Mouse (Mus musculus) lung, postnatal 36 days (tissue): ENCODE results near the gene AI837181.

Experiments used
- DNase-seq: peaks from one replicate; pipeline ENCODE4 v3.0.0; 2022; ENCODE audit warnings: mixed read lengths

The AI837181 gene

DNA sequence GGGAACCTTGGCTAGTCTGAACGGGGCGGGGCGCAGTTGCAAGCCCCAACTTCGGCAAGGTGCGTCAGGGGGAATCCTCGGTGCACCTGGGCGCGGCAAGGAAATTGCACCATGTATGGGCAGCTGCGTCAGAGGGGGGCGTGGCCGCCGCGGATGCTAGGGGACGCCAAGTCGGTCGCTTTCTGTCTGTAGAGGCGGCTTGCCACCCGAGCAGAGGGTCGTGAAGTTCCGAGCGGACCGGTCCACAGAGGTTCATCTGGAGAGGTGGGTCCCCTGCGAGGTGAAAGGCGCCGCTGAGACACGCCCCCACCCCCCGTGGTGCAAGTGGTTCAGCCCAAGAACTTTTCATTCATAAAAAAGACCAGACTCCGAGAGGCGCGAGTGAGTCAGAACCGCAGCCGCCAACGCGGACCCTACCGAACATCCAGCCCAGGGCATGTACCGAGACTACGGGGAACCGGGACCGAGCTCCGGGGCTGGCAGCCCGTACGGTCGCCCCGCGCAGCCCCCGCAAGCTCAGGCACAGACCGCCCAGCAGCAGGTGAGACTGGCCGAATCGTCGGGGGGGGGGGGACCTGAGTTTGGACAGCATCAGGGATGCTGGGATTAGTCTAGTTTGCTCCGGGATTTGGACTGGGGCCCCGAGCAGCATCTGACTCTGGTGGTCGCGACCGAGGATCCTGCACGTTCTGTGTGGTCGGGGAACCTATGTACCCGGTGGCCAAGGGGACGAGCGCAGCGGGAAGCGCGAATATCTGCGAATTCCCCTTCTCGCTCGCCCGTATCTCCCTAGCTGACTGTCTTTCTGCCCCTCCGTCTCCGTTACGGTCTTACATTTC is 22.8 kb downstream of the AI837181 start, which contains the start of gene Fosl1:
Gene Fosl1, plus strand, starts transcription at position 33 of the 839 bp plus-strand sequence.
- peak; percentile 82 for DNase-seq

DNA sequence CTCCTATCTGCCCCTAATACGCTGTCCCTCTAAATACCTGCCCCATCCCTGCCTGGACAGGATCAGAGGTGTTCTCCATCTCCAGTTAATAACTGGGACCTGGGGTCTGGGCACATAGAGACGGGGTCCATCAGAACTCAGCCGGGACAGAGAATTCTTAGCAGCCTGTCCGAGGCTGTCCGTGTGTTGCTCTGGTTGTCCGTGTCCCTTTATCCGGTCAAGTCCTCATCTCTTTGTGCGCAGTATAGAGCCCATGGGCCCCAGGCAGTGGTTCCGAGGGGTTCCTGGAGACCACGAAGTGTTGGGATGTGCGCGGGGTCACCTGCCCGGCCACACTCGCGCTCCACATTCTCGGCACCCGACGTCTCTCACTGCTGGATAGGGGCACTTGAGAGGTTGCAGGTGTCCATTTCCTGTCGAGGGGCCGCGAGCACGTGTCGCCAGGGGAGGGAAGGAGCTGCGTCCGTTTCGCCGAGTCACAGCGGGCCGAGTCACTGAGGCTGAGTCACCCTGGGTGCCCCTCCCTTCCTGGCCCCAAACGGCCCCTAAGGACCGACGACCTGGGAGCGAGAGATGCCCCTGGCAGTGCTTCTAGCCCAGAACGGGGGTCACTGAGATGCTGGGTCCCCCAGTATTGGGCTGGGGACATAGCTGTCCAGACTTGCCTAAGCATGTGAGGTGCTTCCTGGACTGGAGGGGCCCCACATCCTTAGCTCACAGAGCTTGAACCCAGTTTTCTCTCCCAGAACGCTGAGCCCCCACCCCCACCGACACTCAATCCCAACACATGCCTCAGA is 23.6 kb downstream of the AI837181 start:
- no peak for DNase-seq

GRCm38 (mm10) chr19:5449673-5450072 is 24.7 kb downstream of the AI837181 start:
- DNase-seq, result no peak

DNA sequence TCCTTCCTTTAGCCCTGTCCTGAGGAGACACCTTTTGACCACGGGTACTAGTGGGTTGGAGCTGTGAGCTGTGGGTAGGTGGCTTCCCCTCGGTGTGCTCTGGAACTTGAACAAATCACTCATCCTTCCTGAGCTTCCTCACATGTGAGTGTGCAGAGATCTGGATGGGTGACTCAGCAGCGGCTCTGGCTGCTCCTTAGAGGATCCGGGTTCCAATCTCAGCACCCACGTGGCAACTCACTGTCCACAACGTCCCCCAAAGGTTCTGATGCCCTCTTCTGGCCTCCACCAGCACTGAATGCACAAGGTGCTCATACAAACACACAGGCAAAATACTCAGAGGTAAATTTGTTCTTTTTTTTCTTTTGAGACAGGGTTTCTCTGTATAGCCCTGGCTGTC is 26.8 kb downstream of the AI837181 start:
- no peak for DNase-seq

DNA sequence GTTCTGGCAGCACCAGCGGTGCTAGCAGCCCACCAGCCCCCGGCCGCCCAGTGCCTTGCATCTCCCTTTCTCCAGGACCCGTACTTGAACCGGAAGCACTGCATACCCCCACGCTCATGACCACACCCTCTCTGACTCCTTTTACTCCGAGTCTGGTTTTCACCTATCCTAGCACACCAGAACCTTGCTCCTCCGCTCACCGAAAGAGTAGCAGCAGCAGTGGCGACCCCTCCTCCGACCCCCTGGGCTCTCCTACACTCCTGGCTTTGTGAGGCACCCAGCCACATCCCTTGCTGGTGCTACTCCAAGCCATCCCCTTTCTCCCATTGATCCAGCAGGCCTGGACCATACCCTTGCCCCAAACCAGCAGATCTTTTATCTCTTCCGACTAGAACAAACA is 30.1 kb downstream of the AI837181 start:
- no peak for DNase-seq

GRCm38 (mm10) chr19:5455568-5455967 is 30.6 kb downstream of the AI837181 start:
- no peak for DNase-seq

DNA sequence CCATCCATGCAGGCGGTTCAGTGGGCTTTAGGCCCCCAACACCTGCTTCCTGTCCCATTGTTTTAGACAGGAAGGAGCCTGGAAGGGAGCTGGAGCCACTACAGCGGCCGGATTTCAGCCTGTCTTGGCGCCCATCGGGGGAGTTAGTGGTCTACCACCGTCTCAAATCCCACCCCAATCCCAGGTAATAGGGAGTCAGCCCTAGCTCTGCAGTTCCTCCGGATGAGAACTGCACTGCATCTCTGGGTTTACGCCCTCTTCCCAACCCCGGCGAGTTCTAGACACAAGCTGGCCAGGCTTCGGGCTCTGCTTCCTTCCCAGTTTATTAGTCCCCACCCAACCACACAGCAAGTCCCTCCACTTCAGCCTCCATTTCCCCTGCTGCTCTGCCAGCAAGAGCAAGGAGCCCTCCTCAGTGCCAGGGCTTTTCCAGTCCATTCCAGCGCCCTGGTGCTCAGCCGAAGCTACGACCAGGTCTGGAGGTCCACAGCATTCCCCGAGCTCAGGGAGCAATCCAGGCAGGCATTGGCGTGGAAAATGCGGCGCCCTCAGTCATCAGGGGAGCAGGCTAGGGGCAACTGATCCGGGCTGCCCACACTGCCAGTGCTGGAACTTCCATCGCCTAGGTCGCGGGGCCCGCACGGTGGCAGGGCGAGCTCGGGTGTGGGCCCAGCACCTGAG is 31.4 kb downstream of the AI837181 start:
- DNase-seq, result peak; percentile 65

DNA sequence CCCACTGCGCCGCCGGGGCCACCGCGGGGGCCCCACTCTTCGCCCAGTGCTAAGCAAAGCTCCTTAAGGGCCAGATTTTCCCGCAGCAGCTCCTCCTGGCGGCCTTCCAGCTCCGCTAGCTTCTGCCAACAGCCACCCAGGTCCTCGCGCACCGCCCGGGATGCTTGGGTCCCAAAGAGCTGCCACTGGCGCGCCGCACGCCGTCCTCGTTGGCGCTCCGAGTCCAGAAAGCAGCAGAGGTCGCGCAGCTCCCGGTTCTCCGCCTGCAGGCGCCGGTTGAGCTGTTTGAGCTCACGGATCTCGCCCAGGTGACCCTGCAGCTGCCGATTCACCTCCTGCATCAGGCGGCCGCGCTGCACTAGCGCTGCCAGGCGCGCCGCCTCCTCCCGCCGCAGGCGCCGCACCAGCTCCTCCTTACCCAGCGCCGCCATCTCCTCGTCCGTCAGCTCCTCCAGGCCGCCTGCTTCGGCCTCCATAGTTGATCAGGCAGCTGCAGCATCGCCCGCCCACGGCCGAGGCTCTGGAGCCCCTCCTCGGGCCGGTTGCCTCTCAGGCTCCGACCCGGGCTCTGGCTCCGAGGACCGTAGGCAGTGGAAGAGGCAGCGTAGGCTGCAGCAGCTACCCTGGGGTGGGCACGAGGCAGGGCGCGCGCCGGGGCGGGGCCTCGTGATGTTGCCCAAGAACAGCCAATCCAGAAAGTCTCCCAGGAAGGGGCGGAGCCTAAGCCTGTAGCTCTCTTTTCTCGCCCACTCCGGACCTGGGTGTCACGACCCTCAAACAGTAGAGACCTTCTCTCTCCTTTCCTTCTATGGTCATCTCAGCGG is 32.2 kb downstream of the AI837181 start:
- DNase-seq, result peak; percentile 98

GRCm38 (mm10) chr19:5457746-5458442 is 33.0 kb downstream of the AI837181 start, which contains the start of gene Ccdc85b:
Ccdc85b (minus strand) TSS chr19:5457894.
- no peak for DNase-seq

GRCm38 (mm10) chr19:5459019-5459418 is 34.1 kb downstream of the AI837181 start:
- DNase-seq, result no peak

DNA sequence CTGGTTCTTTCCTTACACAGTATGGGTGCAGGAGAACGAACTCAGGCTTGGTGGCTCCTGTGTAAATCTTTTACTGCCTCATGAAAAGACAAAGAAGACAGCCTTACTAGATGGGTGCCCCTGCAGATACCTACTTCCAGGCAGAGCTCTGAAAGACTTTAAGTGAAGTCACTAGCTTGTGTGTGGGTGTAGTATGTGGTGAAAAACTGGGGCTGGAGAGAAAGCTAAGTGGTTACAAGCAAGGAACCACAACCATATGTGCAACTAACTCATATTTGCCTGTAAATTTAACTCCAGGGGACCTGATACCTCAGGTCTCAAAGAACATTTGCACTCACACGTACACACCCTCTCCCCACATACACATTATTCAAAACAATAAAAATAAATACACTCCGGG is 35.0 kb downstream of the AI837181 start:
- no peak for DNase-seq

GRCm38 (mm10) chr19:5460465-5460911 is 35.5 kb downstream of the AI837181 start, which contains the start of gene Fibp:
Fibp (plus strand) TSS chr19:5460615.
- DNase-seq, result peak; percentile 92

DNA sequence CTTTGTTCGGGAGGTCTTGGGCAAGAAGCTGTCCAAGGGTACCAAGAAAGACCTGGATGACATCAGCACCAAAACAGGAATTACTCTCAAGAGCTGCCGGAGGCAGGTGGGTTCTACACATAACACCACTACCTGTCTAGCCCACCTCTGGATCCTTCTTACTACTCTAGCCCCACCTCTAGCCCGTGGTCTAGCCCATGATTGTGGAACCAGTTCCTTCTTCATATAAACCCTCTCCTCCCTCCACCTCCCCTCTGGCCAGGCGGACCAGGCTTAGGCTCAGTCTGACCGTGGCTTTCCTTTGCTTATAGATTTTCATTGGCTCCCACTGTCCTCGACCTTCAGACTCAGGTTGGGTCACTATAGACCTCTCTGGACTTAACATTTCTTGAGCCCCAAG is 36.5 kb downstream of the AI837181 start:
- no peak for DNase-seq

DNA sequence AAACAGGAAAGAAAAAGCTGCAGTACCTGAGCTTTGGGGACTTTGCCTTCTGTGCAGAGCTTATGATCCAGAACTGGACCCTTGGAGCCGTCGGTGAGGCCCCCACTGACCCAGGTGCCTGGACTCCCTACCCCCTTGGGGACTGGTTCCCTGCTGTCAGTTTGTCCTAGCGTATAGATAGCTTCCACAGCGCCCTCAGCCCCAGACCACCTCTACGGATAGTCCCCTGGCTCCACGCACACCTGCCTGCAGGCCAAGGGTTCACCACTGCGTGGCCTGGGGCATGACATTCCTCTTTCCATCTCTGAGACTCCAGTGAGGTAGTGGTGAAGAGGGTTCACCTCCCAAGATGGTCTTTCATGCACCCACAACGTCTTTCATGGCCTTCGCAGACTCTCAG is 38.3 kb downstream of the AI837181 start:
- DNase-seq, result no peak

DNA sequence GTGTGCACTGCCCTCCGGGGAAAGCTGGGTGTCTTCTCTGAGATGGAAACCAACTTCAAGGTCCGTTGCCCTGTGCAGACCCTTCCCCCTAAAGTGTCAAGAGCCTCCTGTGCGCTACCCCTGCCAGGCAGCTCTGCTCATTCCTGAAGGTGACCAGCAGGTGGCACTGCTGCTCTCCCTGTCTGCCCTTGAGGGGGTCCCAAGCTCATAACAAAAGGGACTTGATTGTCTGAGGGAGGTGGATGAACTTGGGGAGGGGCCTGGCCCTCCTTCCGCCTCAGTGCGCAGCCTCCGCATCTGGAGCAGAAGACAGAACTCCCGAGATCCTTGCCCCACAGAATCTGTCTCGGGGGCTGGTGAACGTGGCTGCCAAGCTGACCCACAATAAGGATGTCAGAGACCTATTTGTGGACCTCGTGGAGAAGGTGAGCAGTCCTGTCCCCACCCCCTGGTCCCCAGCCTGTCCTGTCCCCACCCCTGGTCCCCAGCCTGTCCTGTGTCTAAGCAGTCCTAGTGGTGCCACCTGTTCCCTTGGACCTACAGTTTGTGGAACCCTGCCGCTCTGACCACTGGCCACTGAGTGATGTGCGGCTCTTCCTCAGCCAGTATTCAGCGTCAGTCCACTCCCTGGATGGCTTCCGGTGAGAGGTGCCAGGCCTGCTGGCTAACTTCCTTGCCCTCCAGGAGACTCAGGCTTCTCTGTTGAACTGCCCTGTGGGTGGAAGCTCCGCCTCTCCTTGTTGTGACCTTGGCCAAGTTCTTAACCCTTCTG is 39.0 kb downstream of the AI837181 start:
- DNase-seq, result peak; percentile 74

GRCm38 (mm10) chr19:5465037-5465436 is 40.1 kb downstream of the AI837181 start:
- DNase-seq, result no peak

DNA sequence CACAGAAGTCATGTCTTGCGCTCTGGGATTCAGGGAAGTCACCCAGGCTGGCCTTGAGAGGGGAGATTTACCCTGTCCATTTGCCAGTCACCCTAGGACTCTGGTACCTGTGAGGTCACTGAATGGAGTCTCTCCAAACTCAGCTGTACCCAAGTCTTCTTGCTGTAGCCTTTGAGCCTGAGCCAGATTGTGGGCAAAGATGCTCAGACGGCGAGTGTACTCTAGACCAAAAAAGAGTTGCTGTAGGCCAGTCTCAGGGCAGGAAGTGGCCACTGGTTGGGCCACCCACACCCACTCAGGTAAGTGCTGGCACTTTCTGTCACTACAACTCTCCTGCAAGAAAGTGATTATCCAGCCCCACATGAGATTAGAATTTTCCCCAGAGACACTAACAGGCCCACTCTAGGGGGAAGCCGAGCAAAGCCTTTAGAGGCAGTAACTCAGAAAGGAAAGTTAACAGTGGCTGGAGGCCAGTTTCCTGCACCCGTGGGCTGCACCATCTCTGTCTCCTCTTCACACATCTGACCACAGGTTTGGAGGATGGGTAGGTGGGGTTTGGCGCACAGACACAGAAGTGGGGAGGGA is 42.1 kb downstream of the AI837181 start:
- DNase-seq, result no peak

DNA sequence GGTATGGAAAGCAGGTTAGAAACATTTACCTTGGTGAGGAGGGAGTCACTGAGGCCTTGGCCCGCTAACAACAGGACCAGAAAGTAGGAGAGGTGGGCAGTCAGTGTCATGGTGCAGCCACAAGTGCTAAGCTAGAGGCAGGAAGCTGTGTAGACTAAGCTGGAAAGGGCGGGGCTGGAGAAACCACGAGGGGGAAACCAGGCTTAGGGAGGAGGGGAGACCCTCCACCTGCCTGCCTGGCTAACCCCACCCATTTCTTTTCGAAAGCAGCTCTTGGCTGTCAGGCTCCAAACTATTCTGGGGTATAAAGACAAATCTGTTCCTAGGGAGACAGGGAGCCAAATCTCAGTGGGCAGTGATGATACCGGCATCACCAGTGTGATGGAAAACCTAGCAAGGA is 43.4 kb downstream of the AI837181 start, which contains the start of gene Ctsw:
Gene Ctsw, minus strand, starts transcription at position 134 of the 400 bp plus-strand sequence.
- DNase-seq, result no peak

- DNase-seq, result no peak
These were observed 46.9 kb downstream of the AI837181 start for GRCm38 (mm10) chr19:5471846-5472245.

DNA sequence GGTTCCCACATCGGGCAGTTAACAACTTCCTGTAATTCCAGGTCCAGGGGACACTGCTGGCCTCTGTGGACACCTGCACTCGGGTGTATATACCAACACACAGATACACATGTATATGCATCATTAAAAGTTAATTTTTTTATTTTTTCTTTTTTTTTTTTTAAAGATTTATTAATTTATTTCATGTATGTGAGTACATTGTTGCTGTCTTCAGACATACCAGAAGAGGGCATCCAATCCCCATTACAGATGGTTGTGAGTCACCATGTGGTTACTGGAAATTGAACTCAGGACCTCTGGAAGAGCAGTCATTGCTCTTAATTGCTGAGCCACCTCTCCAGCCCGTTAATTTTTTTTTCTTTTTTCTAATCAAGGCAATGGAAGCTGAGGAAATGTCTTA is 47.9 kb downstream of the AI837181 start:
- DNase-seq, result no peak
